Mouse (Mus musculus) bone marrow macrophage, adult 2 months (primary cell): ENCODE measurements around the gene 9130213A22Rik.

Experiments used
- CTCF ChIP-seq: IDR thresholded peaks from 2 replicates; pipeline ENCODE4 v1.5.1; 2012; ENCODE audit warnings: low read depth, mild to moderate bottlenecking, low read length, moderate library complexity
- POLR2A ChIP-seq: IDR thresholded peaks from 2 replicates; pipeline ENCODE4 v1.6.1; 2012; ENCODE audit warnings: mild to moderate bottlenecking, low read depth, low read length, borderline replicate concordance

DNA sequence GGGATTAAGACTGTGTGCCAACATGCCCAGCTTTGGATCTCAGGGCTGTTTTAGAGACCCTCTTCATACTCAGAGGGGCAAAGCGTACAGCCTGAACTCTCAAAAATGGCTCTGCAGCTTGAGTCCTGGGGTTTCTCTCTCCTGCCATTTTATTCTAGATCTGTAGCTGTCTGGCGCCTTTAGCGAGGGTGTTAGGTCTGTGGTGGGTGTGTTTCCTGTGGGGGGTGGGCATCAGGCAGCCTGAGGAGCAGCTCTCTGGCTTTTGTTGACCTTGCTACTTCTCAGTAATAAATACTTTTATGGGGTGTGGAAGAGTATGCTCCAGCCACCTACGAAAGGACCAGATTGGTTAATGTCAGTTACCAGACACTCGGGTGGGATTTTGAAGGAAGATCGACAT, 44.3 kb downstream of the 9130213A22Rik start:
- TF ChIP-seq CTCF (no peak), POLR2A (no peak)
